Mouse (Mus musculus) lung, adult 2 months (tissue): ENCODE measurements around the gene Fkbp5. TPM values are rescaled to one million over a fixed set of nuclear protein-coding genes. Genes with fewer than 3 reads are reported as not detected.

Experiments used
- DNase-seq: peaks from one replicate; pipeline ENCODE4 v3.0.0; 2022
- H3K4me1 ChIP-seq: fragments of 200-500 bp; 2 replicates; pipeline ENCODE4 v1.6.1; 2011; ENCODE audit warnings: low read length; ENCODE audit not compliant: control insufficient read depth, insufficient read depth
- H3K4me3 ChIP-seq: fragments of 200-500 bp; replicated peaks from 2 replicates; pipeline ENCODE3; 2011; ENCODE audit warnings: low read depth, mild to moderate bottlenecking, control low read depth, low read length; ENCODE audit errors: extremely low read depth
- CTCF ChIP-seq: fragments of 200-500 bp; IDR thresholded peaks from 2 replicates; pipeline ENCODE4 v1.5.1; 2011; ENCODE audit warnings: mild to moderate bottlenecking, low read length, control low read depth; ENCODE audit not compliant: insufficient read depth
- POLR2A ChIP-seq: fragments of 200-500 bp; IDR thresholded peaks from 2 replicates; pipeline ENCODE4 v1.6.1; 2011; ENCODE audit warnings: low read depth, mild to moderate bottlenecking, control low read depth, low read length, borderline replicate concordance; ENCODE audit errors: extremely low read depth
- WGBS: fragments of 180-500 bp; shearing (Covaris S2); methylation state at CpG from one replicate; pipeline ENCODE4 v1.1.7; 2018; 5-methylcytosine and 5-hydroxymethylcytosine counted together
- polyA plus RNA-seq: library from polyadenylated mRNA; depleted of rRNA; stranded (reverse); fragments of >200 nt; gene quantifications from 2 replicates; pipeline ENCODE4 v1.2.3, GENCODE M21; 2012

Fkbp5 gene
- polyA plus RNA-seq, 1 experiment, result 8.8 TPM

DNA sequence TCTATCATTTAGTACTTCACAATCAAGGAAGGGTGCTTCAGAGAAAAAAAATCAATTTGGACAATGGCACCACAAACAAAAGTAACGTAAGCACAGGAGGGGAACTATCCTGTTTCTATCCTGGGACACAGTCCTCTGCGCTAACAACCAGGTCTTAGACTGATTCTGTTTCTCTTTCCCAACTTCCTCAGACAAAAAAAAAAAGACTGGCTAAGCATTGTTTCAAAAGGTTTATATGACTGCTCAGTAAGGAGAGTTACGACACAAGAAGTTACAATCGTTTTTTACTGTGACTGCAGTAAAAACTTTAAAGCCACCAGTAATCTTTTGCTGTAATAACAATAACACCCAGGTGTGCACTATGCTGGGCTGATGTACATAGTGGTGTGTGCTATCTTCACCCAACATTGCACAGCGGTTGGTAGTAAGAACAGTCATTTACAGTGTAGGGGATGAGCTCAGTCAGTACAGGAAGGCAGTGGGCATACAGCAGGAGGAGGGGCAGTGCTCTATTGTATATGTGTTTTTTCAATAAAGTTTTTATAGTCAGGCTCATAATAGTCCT lies 82.3 kb downstream of the Fkbp5 start:
- TF ChIP-seq CTCF (no peak), POLR2A (no peak)

DNA sequence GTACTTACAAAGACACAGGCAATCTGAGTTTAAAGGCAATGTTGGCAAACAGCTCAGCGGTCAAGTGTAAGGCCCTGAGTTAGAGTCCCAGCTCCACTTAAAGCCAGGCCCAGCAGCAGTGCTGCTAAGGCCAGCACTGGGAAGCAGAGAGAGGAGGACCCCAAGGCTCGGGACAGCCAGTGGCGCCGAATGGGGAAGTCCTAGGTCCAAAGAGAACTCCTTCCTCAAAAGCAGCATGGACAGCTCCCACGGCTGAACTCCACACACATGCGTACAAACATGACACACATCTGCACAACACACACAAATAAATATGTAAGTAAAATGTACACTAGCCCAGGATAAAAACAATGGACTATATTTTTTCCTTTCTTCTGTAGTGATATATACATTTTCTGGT lies 84.3 kb downstream of the Fkbp5 start:
- 85% methylated on average over 6 of the region's 6 CpGs for WGBS
- H3K4me1 ChIP-seq, result peaks cover 19% of the 10 kb centered on the region
- no peak for DNase-seq
- TF ChIP-seq CTCF (no peak), POLR2A (no peak)
- H3K4me3 ChIP-seq, result no peak overlapping the region

More for the DNA sequence above, 82.3 kb downstream of the Fkbp5 start:
- WGBS, result 43% methylated on average over 5 of the region's 5 CpGs
- no peak overlapping the region for H3K4me3 ChIP-seq
- no peak for DNase-seq
- H3K4me1 ChIP-seq, result peaks cover 7% of the 10 kb centered on the region

DNA sequence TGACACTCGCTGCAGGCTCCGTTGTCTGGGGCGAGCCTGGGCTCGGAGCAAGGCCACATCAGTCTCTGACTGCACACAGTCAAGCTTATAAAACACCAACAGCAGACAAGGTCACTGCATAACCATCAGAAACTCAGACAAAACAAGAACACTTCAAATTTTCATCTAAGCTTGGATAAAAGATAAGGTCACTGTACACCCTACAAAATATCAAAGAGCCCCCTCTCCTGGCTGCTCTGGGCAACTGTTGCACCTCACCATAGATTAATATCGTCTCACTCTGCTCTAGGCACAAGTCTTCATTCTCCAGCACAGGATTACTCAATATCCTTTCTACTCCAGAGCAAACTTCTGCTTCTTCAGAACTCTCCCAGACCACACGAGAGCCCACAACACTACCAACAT lies 85.4 kb downstream of the Fkbp5 start:
- no peak for DNase-seq

DNA sequence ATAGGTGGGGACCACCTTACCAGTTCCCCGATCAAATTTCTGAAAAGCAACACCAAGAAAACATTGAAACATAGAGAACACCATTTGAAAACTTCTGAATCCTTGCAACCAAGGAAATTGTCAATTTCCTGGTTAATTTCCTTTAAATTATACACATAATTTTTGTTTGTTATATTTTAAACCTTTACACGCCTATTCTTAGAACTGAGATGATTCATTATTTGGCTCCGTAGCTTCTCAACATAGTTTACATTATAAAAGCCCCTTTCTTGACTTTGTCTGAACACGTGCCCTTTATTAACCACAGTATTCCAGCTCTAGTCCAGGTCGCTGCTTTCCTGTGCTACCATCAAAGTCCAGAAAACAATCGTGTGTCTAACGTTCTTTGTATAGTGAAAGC lies 86.3 kb downstream of the Fkbp5 start:
- no peak for DNase-seq
- WGBS, result 33% methylated on average over 7 of the region's 7 CpGs
- no peak overlapping the region for H3K4me3 ChIP-seq
- no peak for TF ChIP-seq POLR2A
- TF ChIP-seq CTCF, result no peak
- peaks cover 19% of the 10 kb centered on the region for H3K4me1 ChIP-seq

More for the DNA sequence above, 85.4 kb downstream of the Fkbp5 start:
- no peak overlapping the region for H3K4me3 ChIP-seq
- TF ChIP-seq CTCF (peak; percentile 35; the same call in 1 of the 2 replicates), POLR2A (no peak)
- H3K4me1 ChIP-seq, result peaks cover 19% of the 10 kb centered on the region
- WGBS, result 73% methylated on average over 6 of the region's 6 CpGs

DNA sequence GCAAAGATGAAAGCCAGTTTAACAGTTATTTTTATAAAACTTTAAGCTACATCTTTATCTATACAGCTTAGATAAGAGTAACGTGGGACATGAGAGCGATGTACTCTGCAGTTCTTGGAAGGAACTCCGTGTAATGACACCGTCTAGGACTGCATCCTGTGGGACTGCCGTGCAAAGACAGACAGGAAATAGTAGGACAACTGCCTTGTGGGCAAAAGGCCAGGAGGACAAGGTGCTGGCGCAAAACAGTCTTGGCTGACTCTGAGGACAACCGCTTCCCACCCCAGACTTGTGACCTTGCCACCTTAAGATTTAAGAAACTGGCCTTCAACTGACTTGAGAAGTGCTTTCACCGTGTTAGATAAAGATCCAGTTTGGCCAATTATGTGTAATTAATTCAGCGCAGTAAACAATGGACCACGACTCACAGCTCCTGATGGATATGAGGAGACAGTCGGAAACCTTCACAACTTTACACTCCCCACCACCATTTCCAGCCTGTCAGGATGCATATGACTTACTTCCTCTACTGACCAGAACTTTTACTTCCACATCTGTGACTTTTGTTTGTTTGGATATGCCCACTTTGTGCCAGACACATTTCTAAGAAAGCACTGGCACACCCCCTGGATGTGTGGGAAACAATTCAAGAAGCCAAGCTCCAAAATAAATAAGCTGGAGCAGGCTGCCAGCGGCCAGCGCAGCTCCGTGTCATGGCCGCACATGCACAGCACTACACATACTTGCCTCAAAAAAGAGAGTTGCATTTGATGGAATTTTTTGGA lies 88.7 kb downstream of the Fkbp5 start:
- peaks cover 19% of the 10 kb centered on the region for H3K4me1 ChIP-seq
- 28% methylated on average over 15 of the region's 15 CpGs for WGBS
- no peak overlapping the region for H3K4me3 ChIP-seq
- peak; percentile 46 for DNase-seq
- TF ChIP-seq CTCF (no peak), POLR2A (0 out of 2 replicates have a peak, but pooled peaks have one; percentile 11)

DNA sequence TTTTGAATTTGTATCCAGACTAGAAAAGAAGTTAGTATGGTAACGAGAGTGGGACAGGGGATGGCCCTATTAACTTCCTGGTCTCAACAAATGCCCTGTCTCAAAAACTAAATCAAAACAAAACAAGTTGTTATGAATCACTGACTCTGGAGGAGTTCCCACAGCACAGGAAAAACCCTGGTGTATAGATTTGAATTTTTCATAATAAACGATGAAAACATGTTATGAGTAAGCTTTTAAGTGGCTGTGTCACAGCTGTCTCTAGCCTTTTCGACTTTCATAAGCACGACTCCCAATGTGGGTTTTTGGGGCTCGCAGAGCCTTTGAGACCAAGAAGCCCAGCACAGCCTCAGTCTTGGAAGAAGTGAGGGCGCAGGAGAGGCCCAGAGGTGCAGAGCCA lies 89.7 kb downstream of the Fkbp5 start:
- WGBS, result 73% methylated on average over 6 of the region's 6 CpGs
- Histone ChIP-seq H3K4me1 (peaks cover 19% of the 10 kb centered on the region), H3K4me3 (no peak overlapping the region)
- TF ChIP-seq CTCF (no peak), POLR2A (no peak)
- no peak for DNase-seq

DNA sequence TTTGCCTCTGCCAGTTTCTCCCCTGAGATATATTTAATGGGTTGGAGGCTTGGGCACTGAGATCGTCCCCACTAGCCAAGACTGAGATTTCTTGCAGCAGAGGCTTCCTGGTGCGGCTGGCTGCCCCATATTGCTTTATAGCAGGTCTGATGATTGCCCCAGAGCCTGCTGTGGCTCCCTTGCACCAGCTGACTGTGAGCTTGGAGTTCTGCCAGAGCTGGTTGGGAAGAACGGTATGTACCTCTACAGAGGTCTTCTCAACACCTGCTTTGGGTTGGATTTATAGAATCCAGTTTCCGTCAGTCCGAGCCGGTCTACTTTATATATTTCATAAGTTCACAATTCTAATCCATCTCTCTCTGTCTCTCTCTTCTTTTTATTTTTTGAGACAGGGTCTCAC lies 93.0 kb downstream of the Fkbp5 start:
- no peak overlapping the region for H3K4me3 ChIP-seq
- 58% methylated on average over 6 of the region's 6 CpGs for WGBS
- H3K4me1 ChIP-seq, result peaks cover 22% of the 10 kb centered on the region
- TF ChIP-seq CTCF (no peak), POLR2A (no peak)
- peak; percentile 39 for DNase-seq

DNA sequence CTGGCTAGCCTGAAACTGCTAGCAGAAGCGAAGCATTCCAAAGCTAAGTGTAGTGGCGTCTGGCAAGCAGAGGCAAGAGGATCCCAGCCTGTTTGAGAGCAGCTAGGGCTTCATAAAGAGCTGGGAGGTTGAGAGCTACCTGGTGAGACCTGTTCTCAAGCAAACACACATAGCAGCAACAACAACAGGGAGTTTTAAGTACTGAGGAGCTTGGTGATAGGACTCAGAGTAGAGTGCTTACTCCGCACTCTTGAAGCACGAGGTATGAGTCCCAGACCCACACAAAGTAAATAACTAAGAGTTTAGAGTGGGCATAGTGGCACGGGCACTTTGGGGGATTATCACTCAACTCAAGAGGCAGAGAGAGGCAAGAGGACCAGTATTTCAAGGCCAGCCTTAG lies 96.3 kb downstream of the Fkbp5 start:
- DNase-seq, result peak; percentile 46
- TF ChIP-seq CTCF, result no peak
- no peak for TF ChIP-seq POLR2A
- H3K4me1 ChIP-seq, result peaks cover 14% of the 10 kb centered on the region

DNA sequence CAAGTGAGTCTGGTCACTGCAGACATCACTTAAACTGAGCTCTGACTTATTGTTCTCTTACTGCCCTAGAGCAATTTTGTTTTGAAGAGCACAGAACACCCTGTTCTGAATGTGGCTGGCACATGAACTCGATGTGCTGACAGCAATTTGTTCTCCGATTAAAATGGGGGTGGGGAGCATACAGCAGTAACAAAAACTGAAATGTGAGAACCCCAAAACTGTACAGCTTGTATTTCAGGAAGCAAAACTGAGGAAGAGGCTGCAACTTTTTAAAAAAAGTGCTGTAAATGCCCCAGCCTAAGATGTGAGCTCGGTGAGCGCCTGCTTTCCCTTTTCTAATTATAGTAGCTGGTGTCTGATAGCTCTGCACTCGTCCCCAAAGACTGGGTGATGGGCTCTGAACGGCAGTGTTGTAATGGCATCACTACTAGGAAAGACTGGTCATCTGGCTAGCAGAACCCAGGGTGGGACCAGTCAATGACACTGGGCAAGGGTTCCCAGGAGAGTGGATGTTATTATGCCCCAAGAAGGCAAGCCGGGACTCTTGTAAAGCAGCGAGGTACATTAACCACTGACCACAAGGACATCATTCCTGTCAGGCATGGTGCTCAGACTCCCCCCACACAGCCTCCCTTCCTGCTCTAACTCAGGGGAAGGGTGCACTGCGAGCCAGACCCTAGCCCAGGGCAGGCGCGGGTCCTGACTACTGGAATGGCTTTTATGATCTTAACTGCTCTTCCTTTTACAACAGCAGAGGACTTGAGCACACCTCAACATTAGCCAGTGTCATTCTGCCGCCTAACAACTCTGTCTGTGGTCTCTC lies 96.9 kb downstream of the Fkbp5 start:
- peak; percentile 35 for DNase-seq

More for the DNA sequence above, 96.3 kb downstream of the Fkbp5 start:
- 67% methylated on average over 5 of the region's 5 CpGs for WGBS
- H3K4me3 ChIP-seq, result no peak overlapping the region

More for the DNA sequence above, 96.9 kb downstream of the Fkbp5 start:
- Histone ChIP-seq H3K4me3 (no peak overlapping the region), H3K4me1 (peaks cover 14% of the 10 kb centered on the region)
- TF ChIP-seq CTCF (no peak), POLR2A (no peak)
- WGBS, result 35% methylated on average over 12 of the region's 12 CpGs
